Mouse (Mus musculus) cortical plate, adult 2 months (tissue): ENCODE results near the gene Tmem30c.

Source experiments
- CTCF ChIP-seq: fragments of 200-500 bp; IDR thresholded peaks from 2 replicates; pipeline ENCODE4 v1.5.1; 2011; ENCODE audit warnings: mild to moderate bottlenecking, control low read depth, low read length; ENCODE audit not compliant: insufficient read depth; ENCODE audit errors: extremely low read depth
- POLR2A ChIP-seq: fragments of 200-500 bp; IDR thresholded peaks from 2 replicates; pipeline ENCODE4 v1.6.1; 2011; ENCODE audit warnings: mild to moderate bottlenecking, low read length, control low read depth; ENCODE audit not compliant: insufficient read depth; ENCODE audit errors: extremely low read depth

- TF ChIP-seq CTCF: no peak
- no peak for TF ChIP-seq POLR2A
Measured at GRCm38 (mm10) chr16:57314236-57314635, 21.6 kb upstream of the Tmem30c start.
